Mouse (Mus musculus): Measurements from ENCODE around the gene Wdr47.

DNA sequence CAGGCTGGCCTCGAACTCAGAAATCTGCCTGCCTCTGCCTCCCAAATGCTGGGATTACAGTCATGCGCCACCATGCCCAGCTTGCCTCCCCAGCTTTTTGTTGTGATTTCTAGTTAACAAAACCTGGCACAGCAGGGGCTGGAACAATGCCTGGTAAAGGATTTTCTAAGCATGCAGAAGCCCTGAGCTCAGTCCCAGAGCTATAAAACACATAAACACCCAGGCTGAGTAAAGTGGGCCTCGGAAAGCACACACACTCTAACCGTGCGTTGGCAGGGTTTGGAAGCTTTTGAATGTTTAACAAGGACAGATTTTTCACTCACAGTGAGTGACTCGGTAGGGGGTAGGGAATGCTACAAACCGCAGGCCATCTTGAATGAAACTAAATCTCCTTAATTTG, 55.0 kb downstream of the Wdr47 start:
- TF ChIP-seq CTCF (IDR thresholded peaks at IDR 0.05; ENCODE audit: borderline replicate concordance, control insufficient read depth, extremely low read depth, insufficient read depth, low read length, poor library complexity) (no peak), POLR2A (IDR thresholded peaks at IDR 0.05; ENCODE audit: control insufficient read depth, extremely low read depth, insufficient read depth, low read length, poor library complexity) (no peak)
